Mouse (Mus musculus) adrenal gland (tissue): Measurements from ENCODE around the gene Immp2l.

Source experiments
- intact Hi-C: fragments of 180-260 bp; cut with DNase I; formaldehyde crosslinking; loops from one replicate; pipeline ENCODE4 v1.15.1; 2025

The Immp2l gene

GRCm38 (mm10) chr12:41500049-41500820 lies 476.3 kb downstream of the Immp2l start:
- intact Hi-C loops: no loop called here

GRCm38 (mm10) chr12:41508610-41509009 lies 484.7 kb downstream of the Immp2l start:
- intact Hi-C loops: no loop called here

DNA sequence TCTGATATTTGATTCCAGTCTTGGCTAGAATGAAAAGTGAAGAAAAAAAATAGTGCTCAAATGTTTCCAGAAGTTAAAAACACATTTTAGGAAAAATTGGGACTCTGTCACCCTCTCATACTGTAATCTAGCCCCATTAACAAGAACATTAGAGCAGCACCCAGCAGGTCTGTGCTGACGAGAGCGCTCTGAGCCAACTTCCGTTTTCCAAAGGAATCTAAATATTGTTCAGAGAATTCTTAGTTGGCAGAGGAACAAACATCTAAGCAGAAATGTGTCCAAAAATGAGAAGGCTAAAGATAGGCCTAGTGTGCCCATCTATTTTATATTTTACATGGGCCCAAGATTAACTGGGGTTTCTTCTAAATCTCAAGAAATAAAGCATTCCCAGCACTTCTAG lies 486.7 kb downstream of the Immp2l start:
- intact Hi-C loops: no loop called here

- intact Hi-C loops: no loop called here
Observed at GRCm38 (mm10) chr12:41518897-41519296, 495.0 kb downstream of the Immp2l start.

GRCm38 (mm10) chr12:41520326-41520725 lies 496.4 kb downstream of the Immp2l start:
- intact Hi-C loops: no loop called here

DNA sequence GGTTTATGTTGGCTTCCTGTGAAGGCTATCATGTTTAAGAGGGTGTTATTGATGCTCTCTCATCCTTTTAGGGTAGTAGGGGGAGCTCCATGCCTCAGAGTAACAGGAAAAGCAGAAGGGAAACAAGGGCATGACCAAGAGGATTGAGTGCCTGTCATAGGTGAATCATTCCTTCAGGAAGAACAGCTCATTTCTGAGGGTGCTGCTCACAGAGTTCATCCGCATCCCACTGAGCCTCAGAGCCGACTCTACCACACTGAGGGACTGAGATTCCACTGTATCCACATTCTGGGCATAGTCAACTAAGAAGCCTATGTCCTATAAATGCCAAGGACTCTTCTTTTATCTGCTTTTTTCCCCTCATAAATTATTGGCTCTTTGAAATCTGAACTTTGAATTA lies 497.8 kb downstream of the Immp2l start:
- intact Hi-C loops: no loop called here

DNA sequence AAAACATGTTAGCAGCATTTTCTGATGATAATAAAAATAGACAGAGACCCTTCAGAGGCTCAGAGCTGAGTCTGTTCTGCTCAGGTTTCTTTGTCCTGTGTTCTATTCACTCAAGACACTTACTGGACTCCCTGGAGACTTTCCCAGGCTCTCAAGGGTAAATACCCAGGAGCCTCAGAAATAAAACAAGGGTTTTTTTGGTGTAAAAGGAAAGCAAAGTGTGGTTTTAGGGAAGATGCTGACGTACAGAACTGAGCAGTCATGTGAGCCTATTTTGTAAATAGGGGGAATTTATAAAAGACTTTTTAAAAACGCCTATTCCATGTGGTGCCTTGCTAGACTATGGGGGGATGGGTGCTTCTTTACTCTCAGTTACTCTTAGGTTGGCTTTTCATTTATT lies 502.8 kb downstream of the Immp2l start:
- intact Hi-C loops: no loop called here

- intact Hi-C loops: no loop called here
Observed at GRCm38 (mm10) chr12:41528410-41528809, 504.5 kb downstream of the Immp2l start.

DNA sequence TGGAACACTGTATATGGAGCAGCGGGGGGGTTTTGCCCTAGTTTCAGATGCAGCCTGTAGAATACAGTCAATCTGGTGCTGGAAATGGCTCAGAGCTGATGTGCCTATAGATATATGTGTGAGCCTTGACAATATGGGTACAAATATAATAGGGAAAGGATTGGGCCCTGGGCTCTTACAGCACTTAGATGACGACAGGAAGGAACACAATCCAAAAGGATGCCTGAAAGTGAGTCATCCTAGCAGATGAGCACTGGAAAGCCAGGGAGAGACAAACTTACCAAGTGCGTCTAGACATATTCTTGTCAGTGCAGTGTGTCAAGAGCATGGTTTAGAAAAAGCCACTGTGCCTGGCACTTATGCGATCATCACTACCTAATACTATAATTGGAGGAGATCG lies 516.1 kb downstream of the Immp2l start:
- intact Hi-C loops: no loop called here

GRCm38 (mm10) chr12:41551578-41551977 lies 527.7 kb downstream of the Immp2l start:
- intact Hi-C loops: no loop called here

- intact Hi-C loops: no loop called here
Observed at GRCm38 (mm10) chr12:41557832-41558231, 533.9 kb downstream of the Immp2l start.

DNA sequence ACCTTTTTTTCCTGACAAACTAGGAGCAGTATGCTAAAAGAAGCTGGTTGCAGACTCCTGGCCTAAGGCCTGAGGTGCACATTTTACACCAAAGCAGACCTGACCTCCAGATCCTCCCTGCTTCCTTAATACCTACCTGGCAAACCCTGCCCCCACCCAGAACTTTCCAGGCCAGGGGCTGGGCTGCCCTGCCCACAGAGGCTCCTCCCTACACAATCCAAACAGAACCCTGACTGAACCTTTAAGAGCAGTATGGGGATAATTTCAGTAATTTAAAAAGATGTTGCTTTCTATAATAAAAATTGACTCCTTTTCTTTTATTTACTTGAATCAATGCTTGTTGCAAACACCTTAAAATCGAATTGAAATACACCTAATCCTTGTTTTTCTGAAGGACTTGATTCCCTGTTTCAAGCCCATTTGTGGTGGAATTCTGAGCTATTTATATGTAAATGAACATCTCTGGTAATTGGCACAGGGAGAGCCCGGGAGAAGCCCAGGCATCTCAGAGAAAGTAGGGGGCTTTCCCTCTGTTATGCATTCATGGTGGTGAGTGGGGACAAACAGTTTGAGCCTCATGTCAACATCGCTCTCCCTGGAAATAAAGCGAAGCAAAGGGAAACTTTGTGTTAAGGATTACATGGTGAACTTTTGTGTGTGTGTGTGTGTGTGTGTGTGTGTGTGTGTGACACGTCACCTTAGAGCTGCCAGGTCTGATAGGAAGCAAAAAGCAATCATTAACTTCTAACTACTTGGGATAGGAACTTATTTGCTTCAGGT lies 535.3 kb downstream of the Immp2l start:
- intact Hi-C loops: no loop called here

DNA sequence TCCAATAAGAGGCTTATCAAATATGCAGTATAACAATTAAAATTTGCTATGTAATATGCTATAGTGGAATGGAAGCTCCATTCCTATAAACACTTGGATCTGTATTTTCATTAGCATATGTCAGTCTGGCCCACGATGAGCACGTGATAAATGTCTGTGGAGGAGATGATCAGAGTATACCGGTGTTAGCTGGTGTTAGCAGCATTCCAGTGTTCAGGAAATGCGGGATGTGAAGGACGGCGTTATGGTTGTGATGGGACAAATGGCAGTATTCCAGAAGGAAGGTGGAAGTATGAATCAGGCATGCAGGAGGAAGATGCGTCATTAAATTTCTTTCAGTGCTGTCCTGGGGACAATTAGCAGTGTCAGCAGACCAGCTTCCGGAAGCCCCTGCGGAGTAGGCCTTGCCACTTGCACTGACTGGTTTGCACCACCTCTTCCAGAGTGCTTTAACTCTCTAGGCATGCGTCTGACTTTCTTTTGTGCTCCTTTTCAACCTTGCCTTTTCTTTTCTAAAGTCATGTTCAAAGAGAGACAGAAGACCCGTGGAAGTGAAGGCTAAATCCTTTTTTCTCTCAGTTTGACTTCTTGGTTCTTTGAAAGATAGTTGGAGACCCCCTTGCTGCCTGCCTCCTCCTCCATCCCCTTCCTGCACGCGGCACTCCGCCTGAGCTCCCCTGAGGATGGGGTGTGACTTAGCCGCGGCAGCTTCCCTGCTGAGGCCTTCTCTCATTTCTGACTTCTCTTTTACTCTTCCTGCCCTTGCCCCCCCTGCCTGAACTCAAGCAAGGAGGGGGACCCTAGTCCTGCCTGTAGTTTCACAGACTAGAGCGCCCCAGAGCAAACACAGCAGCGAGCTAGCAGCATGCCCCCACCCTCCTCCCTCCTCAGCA lies 541.9 kb downstream of the Immp2l start:
- intact Hi-C loops: no loop called here

GRCm38 (mm10) chr12:41566433-41566794 lies 542.5 kb downstream of the Immp2l start:
- intact Hi-C loops: no loop called here

GRCm38 (mm10) chr12:41573754-41574153 lies 549.9 kb downstream of the Immp2l start:
- intact Hi-C loops: no loop called here

GRCm38 (mm10) chr12:41575221-41575620 lies 551.3 kb downstream of the Immp2l start:
- intact Hi-C loops: no loop called here

DNA sequence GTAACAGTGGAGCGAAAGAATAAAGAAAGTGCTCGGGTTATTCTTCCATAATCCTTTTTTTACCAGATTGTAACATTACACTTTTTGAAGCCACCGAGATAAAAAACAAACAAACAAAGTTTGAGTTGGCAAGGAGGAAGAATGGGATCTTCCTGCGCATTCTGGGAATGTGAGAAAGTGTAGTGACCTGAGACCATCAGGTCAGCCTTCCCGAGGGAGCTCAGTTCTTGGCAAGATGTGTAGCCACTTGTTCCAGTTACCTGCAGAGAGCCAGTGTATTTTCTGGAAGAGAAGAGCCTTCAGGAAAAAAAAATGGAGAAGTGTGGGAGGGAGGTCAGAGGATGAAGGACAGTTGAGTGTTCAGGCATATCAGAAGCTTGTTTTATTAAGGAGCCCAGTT lies 569.5 kb downstream of the Immp2l start:
- intact Hi-C loops: no loop called here

DNA sequence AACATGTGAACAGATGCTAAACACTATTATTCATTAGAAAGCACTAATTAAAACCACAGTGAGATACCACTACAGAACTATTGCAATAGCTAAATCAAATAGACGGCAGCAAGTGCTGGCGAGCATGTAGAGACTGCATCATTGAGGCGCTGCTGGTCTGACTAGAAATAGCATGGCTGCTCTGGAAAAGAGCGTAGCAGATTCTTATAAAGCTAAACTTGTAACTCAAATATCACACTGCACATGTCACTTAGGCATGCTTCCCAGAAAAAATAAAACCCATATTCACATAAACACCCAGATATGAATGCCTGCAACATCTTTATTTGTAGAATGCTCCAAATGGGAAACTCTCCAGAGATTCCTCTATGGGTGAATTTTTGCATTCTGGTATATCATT lies 570.1 kb downstream of the Immp2l start:
- intact Hi-C loops: no loop called here

DNA sequence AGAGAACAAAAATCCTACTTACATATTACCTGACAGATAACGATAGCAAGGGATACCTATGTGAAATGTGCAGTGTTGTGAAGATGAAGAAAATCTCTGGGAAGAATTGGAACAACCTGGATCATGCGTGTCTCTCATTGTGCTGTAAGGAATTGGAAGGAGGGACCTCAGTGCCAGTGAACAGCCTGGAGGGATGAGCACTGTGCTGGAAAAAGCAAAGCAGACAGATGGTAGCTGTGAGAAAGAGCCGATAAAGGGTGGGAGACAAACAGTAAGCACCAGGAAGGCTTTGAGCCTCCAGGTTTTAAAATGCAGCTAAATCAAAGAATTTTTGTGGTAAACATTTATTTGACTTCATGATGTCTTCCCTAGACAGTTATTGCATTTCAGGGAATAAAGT lies 591.4 kb downstream of the Immp2l start:
- intact Hi-C loops: no loop called here

DNA sequence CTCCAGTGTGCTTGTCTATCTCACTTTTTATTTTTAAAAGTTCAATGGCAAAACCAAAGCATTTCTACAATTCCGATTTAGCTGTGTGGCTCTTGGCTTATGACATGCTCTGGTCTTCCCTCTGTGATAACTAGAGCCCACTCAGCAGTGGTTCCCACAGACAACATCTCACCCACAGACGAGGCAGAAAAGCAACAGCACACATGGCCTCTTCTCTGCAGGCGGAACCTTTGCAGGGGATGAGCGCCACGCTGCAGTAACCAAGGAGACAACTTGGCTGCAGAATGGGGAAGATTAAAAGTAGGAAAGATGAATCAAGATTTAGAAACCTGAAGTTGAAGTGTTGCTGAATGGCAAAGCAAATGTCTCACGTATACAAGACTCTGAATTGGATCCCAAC lies 597.5 kb downstream of the Immp2l start:
- intact Hi-C loops: no loop called here

DNA sequence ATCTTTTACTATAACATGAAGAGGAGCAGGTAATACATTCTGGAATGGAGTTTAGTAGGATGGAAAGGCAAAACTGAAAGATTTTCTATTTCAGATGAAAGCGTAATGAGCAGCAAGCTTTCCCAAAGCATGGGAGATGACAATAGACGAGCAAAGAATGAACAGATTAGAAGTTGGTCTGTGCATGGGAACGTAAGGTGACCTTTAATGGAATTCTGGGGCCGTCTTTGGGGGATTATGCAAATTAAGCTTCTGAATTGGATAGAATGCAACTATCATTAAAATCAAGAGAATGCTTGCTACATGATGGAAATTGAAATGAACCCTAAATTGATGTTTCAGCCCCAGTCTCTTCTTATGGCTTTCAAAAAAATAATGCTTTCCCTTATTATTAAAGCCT lies 619.4 kb downstream of the Immp2l start:
- intact Hi-C loops: no loop called here
